Mouse (Mus musculus) intestine, embryonic 16.5 days (tissue): ENCODE measurements around the gene Slamf9. TPM values are rescaled to one million over a fixed set of nuclear protein-coding genes. Genes with fewer than 3 reads are reported as not detected.

Experiments used
- ATAC-seq: fragments of 200-750 bp; cut with Nextera tagmentation; 2 replicates; pipeline ENCODE4 v1.8.0; 2017; ENCODE audit warnings: moderate TSS enrichment, moderate library complexity
- H3K27ac ChIP-seq: fragments of 300-500 bp; sonication (generic); 2 replicates; pipeline ENCODE4 v1.5.1; 2014; ENCODE audit warnings: mild to moderate bottlenecking, low read length
- H3K27me3 ChIP-seq: fragments of 300-500 bp; sonication (generic); replicated peaks from 2 replicates; pipeline ENCODE4 v1.6.1; 2014; ENCODE audit warnings: low read length, control low read depth, mixed read lengths; ENCODE audit not compliant: control insufficient read depth, insufficient read depth
- H3K36me3 ChIP-seq: fragments of 300-500 bp; sonication (generic); 2 replicates; pipeline ENCODE4 v1.6.1; 2014; ENCODE audit warnings: low read length, control low read depth; ENCODE audit not compliant: control insufficient read depth, insufficient read depth
- H3K4me1 ChIP-seq: fragments of 300-500 bp; sonication (generic); 2 replicates; pipeline ENCODE4 v1.6.1; 2014; ENCODE audit warnings: low read length, control low read depth, mixed read lengths; ENCODE audit not compliant: control insufficient read depth, insufficient read depth
- H3K4me2 ChIP-seq: fragments of 300-500 bp; sonication (generic); 2 replicates; pipeline ENCODE4 v1.6.1; 2014; ENCODE audit warnings: low read depth, low read length, control low read depth
- H3K4me3 ChIP-seq: fragments of 300-500 bp; sonication (generic); 2 replicates; pipeline ENCODE4 v1.5.1; 2014; ENCODE audit warnings: mild to moderate bottlenecking, low read length
- H3K9ac ChIP-seq: fragments of 300-500 bp; sonication (generic); 2 replicates; pipeline ENCODE4 v1.6.1; 2014; ENCODE audit warnings: low read depth, low read length
- H3K9me3 ChIP-seq: fragments of 300-500 bp; sonication (generic); 2 replicates; pipeline ENCODE4 v1.6.1; 2016; ENCODE audit warnings: low read length, control low read depth; ENCODE audit not compliant: control insufficient read depth
- WGBS: fragments of 180-500 bp; shearing (Covaris S2); extraction: QIAGEN DNeasy Blood & Tissue Kit; methylation state at CpG from one replicate; pipeline ENCODE4 v1.1.7; 2014; 5-methylcytosine and 5-hydroxymethylcytosine counted together
- polyA plus RNA-seq: library from polyadenylated mRNA; unstranded; fragments of >200 nt; fragmentation: Nextera tagmentation; extraction: Ambion mirVana; gene quantifications from 2 replicates; pipeline ENCODE4 v1.2.1, GENCODE M21; 2015

The Slamf9 gene
- polyA plus RNA-seq, 1 experiment from 2014 or later = 2.3 TPM

- Histone ChIP-seq H3K9ac (peak overlapping the region; percentile 70), H3K4me1 (peaks cover 47% of the 10 kb centered on the region)
- 57% methylated on average over 13 of the region's 13 CpGs for WGBS
Measured at GRCm38 (mm10) chr1:172484671-172485070, 9.5 kb downstream of the Slamf9 start.

GRCm38 (mm10) chr1:172485821-172486220, 10.7 kb downstream of the Slamf9 start:
- no peak for ATAC-seq
- Histone ChIP-seq H3K4me3 (peak overlapping the region; percentile 63), H3K27ac (0 out of 2 replicates have a peak overlapping the region, but pooled peaks have one; percentile 27)

More at GRCm38 (mm10) chr1:172484671-172485070, 9.5 kb downstream of the Slamf9 start:
- Histone ChIP-seq H3K9me3 (no peaks in the 10 kb centered on the region), H3K27me3 (no peaks in the 10 kb centered on the region), H3K4me3 (peak overlapping the region; percentile 63), H3K27ac (no peak overlapping the region), H3K4me2 (peak overlapping the region; percentile 73), H3K36me3 (no peaks in the 10 kb centered on the region)
- no peak for ATAC-seq

GRCm38 (mm10) chr1:172486236-172486635, 11.1 kb downstream of the Slamf9 start:
- H3K36me3 ChIP-seq = no peaks in the 10 kb centered on the region
- H3K9ac ChIP-seq = peak overlapping the region; percentile 17; the same call in 1 of the 2 replicates
- H3K27me3 ChIP-seq = no peaks in the 10 kb centered on the region
- peaks cover 48% of the 10 kb centered on the region for H3K4me1 ChIP-seq
- 0 out of 2 replicates have a peak overlapping the region, but pooled peaks have one; percentile 27 for H3K27ac ChIP-seq
- WGBS = 25% methylated on average over 4 of the region's 4 CpGs
- no peak for ATAC-seq
- peak overlapping the region; percentile 73 for H3K4me2 ChIP-seq
- peak overlapping the region; percentile 63 for H3K4me3 ChIP-seq
- no peaks in the 10 kb centered on the region for H3K9me3 ChIP-seq

More at GRCm38 (mm10) chr1:172485821-172486220, 10.7 kb downstream of the Slamf9 start:
- H3K4me1 ChIP-seq = peaks cover 52% of the 10 kb centered on the region
- H3K9ac ChIP-seq = peak overlapping the region; percentile 17; the same call in 1 of the 2 replicates
- H3K9me3 ChIP-seq = no peaks in the 10 kb centered on the region
- H3K4me2 ChIP-seq = peak overlapping the region; percentile 73
- H3K36me3 ChIP-seq = no peaks in the 10 kb centered on the region
- 42% methylated on average over 6 of the region's 6 CpGs for WGBS
- no peaks in the 10 kb centered on the region for H3K27me3 ChIP-seq

DNA sequence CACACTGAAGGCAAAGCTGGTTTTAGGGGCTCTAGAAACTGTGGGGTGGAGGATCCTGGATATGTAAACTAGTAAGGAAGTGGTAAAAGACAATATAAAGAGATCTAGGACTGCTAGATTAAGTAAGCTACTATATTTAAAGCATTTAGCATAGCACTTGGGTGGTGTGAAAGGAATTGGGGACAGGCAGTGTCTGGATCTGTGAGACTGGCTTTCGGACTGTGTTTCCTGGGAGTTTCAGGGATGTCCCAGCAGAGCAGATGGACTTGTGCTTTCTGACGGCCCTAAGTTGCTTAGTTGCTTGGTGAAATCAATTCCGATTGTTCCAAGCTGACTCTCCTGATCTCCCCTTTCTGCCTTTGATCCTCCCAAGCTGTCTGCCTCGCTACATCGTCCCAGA, 11.5 kb downstream of the Slamf9 start:
- no peaks in the 10 kb centered on the region for H3K27me3 ChIP-seq
- no peak for ATAC-seq
- peaks cover 47% of the 10 kb centered on the region for H3K4me1 ChIP-seq
- 73% methylated on average over 5 of the region's 5 CpGs for WGBS
- H3K27ac ChIP-seq = peak overlapping the region; percentile 47; the same call in 1 of the 2 replicates
- peak overlapping the region; percentile 63; the same call in 1 of the 2 replicates for H3K4me3 ChIP-seq
- H3K36me3 ChIP-seq = peaks cover under 1% of the 10 kb centered on the region; the same call in 1 of the 2 replicates
- H3K4me2 ChIP-seq = peak overlapping the region; percentile 73
- H3K9ac ChIP-seq = peak overlapping the region; percentile 17; the same call in 1 of the 2 replicates
- H3K9me3 ChIP-seq = no peaks in the 10 kb centered on the region

DNA sequence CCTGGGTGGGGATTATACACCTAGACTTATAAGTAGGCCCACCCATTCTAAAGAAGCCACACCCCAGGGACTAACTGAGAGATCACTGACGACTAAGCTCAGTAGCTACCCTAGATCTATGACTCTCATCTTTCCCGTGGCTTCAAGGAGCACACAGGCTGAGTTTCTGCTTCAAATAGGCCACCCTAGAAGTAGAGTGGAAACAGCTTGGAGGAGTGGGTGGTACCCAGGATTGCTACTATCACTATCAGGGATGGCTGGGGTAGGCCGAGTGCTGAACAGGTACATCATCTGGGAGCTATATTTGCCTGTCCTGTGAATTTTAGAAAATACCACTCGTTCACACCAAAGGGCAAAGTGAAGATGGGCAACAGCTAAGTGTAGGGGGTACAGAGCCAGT, 12.7 kb downstream of the Slamf9 start:
- Histone ChIP-seq H3K4me3 (no peak overlapping the region), H3K36me3 (peaks cover 6% of the 10 kb centered on the region; the same call in 1 of the 2 replicates), H3K27me3 (no peaks in the 10 kb centered on the region), H3K4me2 (peak overlapping the region; percentile 28), H3K9me3 (no peaks in the 10 kb centered on the region), H3K4me1 (peaks cover 50% of the 10 kb centered on the region), H3K27ac (0 out of 2 replicates have a peak overlapping the region, but pooled peaks have one; percentile 17), H3K9ac (0 out of 2 replicates have a peak overlapping the region, but pooled peaks have one; percentile 16)
- WGBS = 67% methylated on average over 4 of the region's 4 CpGs
- ATAC-seq = no peak

DNA sequence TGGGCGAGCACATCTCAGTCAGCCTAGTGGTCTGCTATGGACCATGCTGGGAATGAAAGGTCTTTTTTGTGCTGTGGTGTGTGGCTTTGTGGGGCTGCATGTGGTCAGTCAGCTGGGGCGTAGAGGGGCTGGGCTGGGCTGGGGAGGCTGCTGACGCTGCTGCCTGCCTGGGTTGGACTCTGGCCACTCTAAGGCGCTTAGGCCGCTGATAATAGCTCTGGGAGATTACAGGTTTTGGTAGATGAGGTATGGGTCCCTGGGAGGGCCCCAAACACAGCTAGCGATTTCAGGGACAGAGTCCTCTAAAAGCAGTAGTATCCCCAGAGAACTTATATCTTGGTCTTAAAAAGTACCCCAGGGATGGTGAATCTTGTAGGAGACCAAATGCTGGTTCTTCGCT, 13.7 kb downstream of the Slamf9 start:
- H3K4me3 ChIP-seq = no peak overlapping the region
- H3K9me3 ChIP-seq = no peaks in the 10 kb centered on the region
- 0 out of 2 replicates have a peak overlapping the region, but pooled peaks have one; percentile 16 for H3K9ac ChIP-seq
- ATAC-seq = peak; percentile 46
- no peaks in the 10 kb centered on the region for H3K27me3 ChIP-seq
- H3K27ac ChIP-seq = peak overlapping the region; percentile 66
- H3K36me3 ChIP-seq = peaks cover 8% of the 10 kb centered on the region; the same call in 1 of the 2 replicates
- H3K4me1 ChIP-seq = peaks cover 43% of the 10 kb centered on the region
- H3K4me2 ChIP-seq = peak overlapping the region; percentile 26
- WGBS = 56% methylated on average over 7 of the region's 7 CpGs

GRCm38 (mm10) chr1:172489585-172490250, 14.6 kb downstream of the Slamf9 start:
- Histone ChIP-seq H3K27ac (peak overlapping the region; percentile 12), H3K4me2 (peak overlapping the region; percentile 36), H3K4me3 (peak overlapping the region; percentile 15), H3K4me1 (peaks cover 37% of the 10 kb centered on the region), H3K9ac (peak overlapping the region; percentile 18), H3K9me3 (no peaks in the 10 kb centered on the region), H3K36me3 (peaks cover 8% of the 10 kb centered on the region; the same call in 1 of the 2 replicates), H3K27me3 (no peaks in the 10 kb centered on the region)
- WGBS = 42% methylated on average over 12 of the region's 12 CpGs
- ATAC-seq = peak; percentile 49

GRCm38 (mm10) chr1:172490261-172490661, 15.1 kb downstream of the Slamf9 start:
- Histone ChIP-seq H3K4me3 (peak overlapping the region; percentile 15), H3K9ac (peak overlapping the region; percentile 18), H3K27me3 (no peaks in the 10 kb centered on the region), H3K27ac (no peak overlapping the region), H3K36me3 (peaks cover 8% of the 10 kb centered on the region; the same call in 1 of the 2 replicates), H3K9me3 (no peaks in the 10 kb centered on the region), H3K4me1 (peaks cover 35% of the 10 kb centered on the region), H3K4me2 (peak overlapping the region; percentile 36)
- ATAC-seq = peak; percentile 52
- 15% methylated on average over 10 of the region's 10 CpGs for WGBS

DNA sequence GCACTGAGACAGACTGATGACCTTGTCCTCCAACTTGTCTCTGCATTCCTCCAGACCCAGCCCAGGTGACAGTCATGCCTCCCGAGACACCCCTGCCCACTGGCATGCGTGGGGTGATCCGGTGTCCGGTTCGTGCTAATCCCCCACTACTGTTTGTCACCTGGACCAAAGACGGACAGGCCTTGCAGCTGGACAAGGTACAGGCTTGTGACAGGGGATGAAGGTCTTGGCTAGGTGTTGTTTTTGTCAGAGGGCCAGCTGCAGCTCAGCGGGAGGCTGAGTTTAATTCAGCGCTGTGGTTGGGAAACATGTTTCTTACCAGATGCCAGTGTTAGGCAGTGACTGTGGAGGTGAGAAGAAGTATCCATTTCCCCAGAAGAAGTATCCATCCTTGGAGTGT, 16.9 kb downstream of the Slamf9 start:
- Histone ChIP-seq H3K27ac (no peak overlapping the region), H3K27me3 (no peaks in the 10 kb centered on the region), H3K4me2 (no peak overlapping the region), H3K9ac (no peak overlapping the region), H3K4me3 (no peak overlapping the region), H3K9me3 (no peaks in the 10 kb centered on the region), H3K4me1 (peaks cover 23% of the 10 kb centered on the region), H3K36me3 (peaks cover 15% of the 10 kb centered on the region; the same call in 1 of the 2 replicates)
- no peak for ATAC-seq
- WGBS = 88% methylated on average over 8 of the region's 8 CpGs
